Mouse (Mus musculus) 3T3-L1 (cell line): Measurements from ENCODE around the gene Cadps.

Source experiments
- DNase-seq: peaks from one replicate; pipeline ENCODE4 v3.0.0-alpha.2; 2015; ENCODE audit warnings: low read depth, low spot score

The Cadps gene

GRCm38 (mm10) chr14:12507018-12507417 is 315.9 kb downstream of the Cadps start:
- DNase-seq: no peak

- DNase-seq: no peak
Observed at GRCm38 (mm10) chr14:12504191-12504947, 318.5 kb downstream of the Cadps start.

GRCm38 (mm10) chr14:12462206-12462605 is 360.7 kb downstream of the Cadps start:
- DNase-seq: no peak

- DNase-seq: no peak
Observed at GRCm38 (mm10) chr14:12459700-12460099, 363.2 kb downstream of the Cadps start.

- DNase-seq: no peak
Observed at GRCm38 (mm10) chr14:12455064-12455591, 367.8 kb downstream of the Cadps start.

- DNase-seq: no peak
Observed at GRCm38 (mm10) chr14:12450807-12451206, 372.1 kb downstream of the Cadps start.

- no peak for DNase-seq
Observed at GRCm38 (mm10) chr14:12448883-12449282, 374.0 kb downstream of the Cadps start.

GRCm38 (mm10) chr14:12441019-12441418 is 381.9 kb downstream of the Cadps start:
- DNase-seq: no peak

- DNase-seq: no peak
Observed at GRCm38 (mm10) chr14:12437976-12438375, 384.9 kb downstream of the Cadps start.

GRCm38 (mm10) chr14:12437422-12437821 is 385.5 kb downstream of the Cadps start:
- no peak for DNase-seq

GRCm38 (mm10) chr14:12436903-12437368 is 385.9 kb downstream of the Cadps start:
- DNase-seq: no peak

- DNase-seq: no peak
Observed at GRCm38 (mm10) chr14:12428021-12428654, 394.7 kb downstream of the Cadps start.

- no peak for DNase-seq
Observed at GRCm38 (mm10) chr14:12425311-12425710, 397.6 kb downstream of the Cadps start.

- DNase-seq: no peak
Observed at GRCm38 (mm10) chr14:12410276-12410675, 412.6 kb downstream of the Cadps start.

- no peak for DNase-seq
Observed at GRCm38 (mm10) chr14:12409811-12410210, 413.1 kb downstream of the Cadps start.

GRCm38 (mm10) chr14:12406588-12406987 is 416.3 kb downstream of the Cadps start:
- DNase-seq: no peak

- DNase-seq: no peak
Observed at GRCm38 (mm10) chr14:12405201-12405600, 417.7 kb downstream of the Cadps start.

- DNase-seq: no peak
Observed at GRCm38 (mm10) chr14:12404724-12405123, 418.2 kb downstream of the Cadps start.

- DNase-seq: no peak
Observed at GRCm38 (mm10) chr14:12404052-12404451, 418.8 kb downstream of the Cadps start.

- DNase-seq: no peak
Observed at GRCm38 (mm10) chr14:12400116-12400515, 422.8 kb downstream of the Cadps start.

GRCm38 (mm10) chr14:12397561-12397960 is 425.3 kb downstream of the Cadps start:
- DNase-seq: no peak

GRCm38 (mm10) chr14:12394318-12394717 is 428.6 kb downstream of the Cadps start:
- DNase-seq: no peak
